Mouse (Mus musculus): ENCODE measurements around the gene Myct1. TPM values are rescaled to one million over a fixed set of nuclear protein-coding genes. Genes with fewer than 3 reads are reported as not detected.

Gene Myct1
- polyA plus RNA-seq (2011; ENCODE audit: insufficient read depth, insufficient read length, low replicate concordance, missing spikeins), result 3.6 and 5.8 TPM in 2 replicates

GRCm38 (mm10) chr10:5593464-5593863 lies at the start of gene Myct1:
TSS of gene Myct1 (plus strand) at chr10:5593775.
- 5% methylated on average over 5 of the region's 5 CpGs for whole genome bisulfite sequencing
- no peak within 1 kb of the TSS for H3K4me3 ChIP-seq (replicated peaks; ENCODE audit: control insufficient read depth, low read depth, low read length)
- H3K4me1 ChIP-seq (ENCODE audit: control insufficient read depth, insufficient read depth, low read length), result no peaks in the 10 kb centered on the region
- no peak within 1 kb of the TSS for H3K27ac ChIP-seq (ENCODE audit: control insufficient read depth, insufficient read depth, low read depth, low read length, poor library complexity)
- TF ChIP-seq POLR2A (IDR thresholded peaks at IDR 0.05; ENCODE audit: borderline replicate concordance, control insufficient read depth, low read depth, low read length) (no peak), CTCF (IDR thresholded peaks at IDR 0.05; ENCODE audit: control insufficient read depth, insufficient read depth, low read length) (no peak)

- H3K4me1 ChIP-seq (ENCODE audit: control insufficient read depth, insufficient read depth, low read length), result no peaks in the 10 kb centered on the region; the same call in 1 of the 2 replicates
- no peak overlapping the region for H3K4me3 ChIP-seq (replicated peaks; ENCODE audit: control insufficient read depth, low read depth, low read length)
- WGBS, result 35% methylated on average over 5 of the region's 5 CpGs
- no peak overlapping the region for H3K27ac ChIP-seq (ENCODE audit: control insufficient read depth, insufficient read depth, low read depth, low read length, poor library complexity)
- TF ChIP-seq CTCF (IDR thresholded peaks at IDR 0.05; ENCODE audit: control insufficient read depth, insufficient read depth, low read length), result no peak
- TF ChIP-seq POLR2A (IDR thresholded peaks at IDR 0.05; ENCODE audit: borderline replicate concordance, control insufficient read depth, low read depth, low read length), result no peak
These were observed 47.1 kb upstream of the Myct1 start for GRCm38 (mm10) chr10:5546428-5546827.

- Histone ChIP-seq H3K4me1 (ENCODE audit: control insufficient read depth, insufficient read depth, low read length) (no peaks in the 10 kb centered on the region; the same call in 1 of the 2 replicates), H3K27ac (ENCODE audit: control insufficient read depth, insufficient read depth, low read depth, low read length, poor library complexity) (peak overlapping the region; percentile 53; the same call in 1 of the 2 replicates), H3K4me3 (replicated peaks; ENCODE audit: control insufficient read depth, low read depth, low read length) (peak overlapping the region; percentile 26)
- 75% methylated on average over 9 of the region's 9 CpGs for WGBS
- TF ChIP-seq POLR2A (IDR thresholded peaks at IDR 0.05; ENCODE audit: borderline replicate concordance, control insufficient read depth, low read depth, low read length), result no peak
- no peak for TF ChIP-seq CTCF (IDR thresholded peaks at IDR 0.05; ENCODE audit: control insufficient read depth, insufficient read depth, low read length)
These were observed 45.8 kb upstream of the Myct1 start for GRCm38 (mm10) chr10:5547769-5548168.

GRCm38 (mm10) chr10:5548651-5549050 lies 44.9 kb upstream of the Myct1 start:
- H3K4me1 ChIP-seq (ENCODE audit: control insufficient read depth, insufficient read depth, low read length), result no peaks in the 10 kb centered on the region; the same call in 1 of the 2 replicates
- no peak for TF ChIP-seq CTCF (IDR thresholded peaks at IDR 0.05; ENCODE audit: control insufficient read depth, insufficient read depth, low read length)
- TF ChIP-seq POLR2A (IDR thresholded peaks at IDR 0.05; ENCODE audit: borderline replicate concordance, control insufficient read depth, low read depth, low read length), result no peak
- 45% methylated on average over 2 of the region's 2 CpGs for WGBS
- H3K4me3 ChIP-seq (replicated peaks; ENCODE audit: control insufficient read depth, low read depth, low read length), result peak overlapping the region; percentile 38
- peak overlapping the region; percentile 41; the same call in 1 of the 2 replicates for H3K27ac ChIP-seq (ENCODE audit: control insufficient read depth, insufficient read depth, low read depth, low read length, poor library complexity)

DNA sequence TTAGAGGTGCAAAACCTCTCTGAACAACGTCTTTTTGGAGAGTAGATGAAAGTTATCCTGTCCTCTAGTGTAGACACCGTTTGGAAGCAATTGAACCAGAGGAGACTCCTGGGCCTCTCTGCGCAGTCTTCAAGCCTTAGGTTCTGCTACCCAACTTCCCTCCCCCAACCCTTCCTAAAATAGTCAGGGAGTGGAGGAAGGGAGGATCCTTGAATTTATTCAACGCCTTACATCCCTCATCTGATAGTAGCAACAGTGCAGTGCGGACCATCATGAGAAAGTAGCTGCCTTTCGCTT lies 43.8 kb upstream of the Myct1 start:
- WGBS, result 22% methylated on average over 6 of the region's 6 CpGs
- TF ChIP-seq POLR2A (IDR thresholded peaks at IDR 0.05; ENCODE audit: borderline replicate concordance, control insufficient read depth, low read depth, low read length) (no peak), CTCF (IDR thresholded peaks at IDR 0.05; ENCODE audit: control insufficient read depth, insufficient read depth, low read length) (no peak)
- Histone ChIP-seq H3K4me3 (replicated peaks; ENCODE audit: control insufficient read depth, low read depth, low read length) (peak overlapping the region; percentile 99), H3K4me1 (ENCODE audit: control insufficient read depth, insufficient read depth, low read length) (no peaks in the 10 kb centered on the region; the same call in 1 of the 2 replicates), H3K27ac (ENCODE audit: control insufficient read depth, insufficient read depth, low read depth, low read length, poor library complexity) (peak overlapping the region; percentile 97)

- Histone ChIP-seq H3K27ac (ENCODE audit: control insufficient read depth, insufficient read depth, low read depth, low read length, poor library complexity) (peak overlapping the region; percentile 97), H3K4me3 (replicated peaks; ENCODE audit: control insufficient read depth, low read depth, low read length) (peak overlapping the region; percentile 99), H3K4me1 (ENCODE audit: control insufficient read depth, insufficient read depth, low read length) (no peaks in the 10 kb centered on the region; the same call in 1 of the 2 replicates)
- TF ChIP-seq POLR2A (IDR thresholded peaks at IDR 0.05; ENCODE audit: borderline replicate concordance, control insufficient read depth, low read depth, low read length) (peak; percentile 39; the same call in 1 of the 2 replicates), CTCF (IDR thresholded peaks at IDR 0.05; ENCODE audit: control insufficient read depth, insufficient read depth, low read length) (no peak; the same call in 1 of the 2 replicates)
- WGBS, result 2% methylated on average over 44 of the region's 44 CpGs
These were observed 43.2 kb upstream of the Myct1 start for GRCm38 (mm10) chr10:5550168-5551021.

DNA sequence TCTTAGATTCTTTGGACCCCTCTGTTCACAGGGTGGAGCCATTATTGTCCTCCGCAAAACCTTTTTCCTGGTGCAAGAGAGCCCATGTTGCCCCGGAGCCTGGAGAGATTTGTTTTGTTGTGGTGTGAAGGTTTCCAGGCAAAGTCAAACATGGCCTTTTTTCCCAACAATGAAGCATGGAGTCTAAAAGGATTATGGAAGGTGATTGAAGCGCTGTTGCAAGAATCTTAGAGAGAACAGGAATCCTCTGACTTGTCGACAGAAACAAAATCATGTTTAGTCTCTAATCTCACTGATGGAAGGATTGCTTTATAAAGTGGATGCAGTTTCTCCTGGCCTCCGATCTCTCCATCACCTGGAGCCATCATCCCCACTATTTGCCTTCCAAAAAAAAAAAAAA lies 42.2 kb upstream of the Myct1 start, which contains the start of gene Syne1:
Syne1 (minus strand) TSS at position 101 of the 400 bp plus-strand sequence.
- 82% methylated on average over 5 of the region's 5 CpGs for WGBS
- Histone ChIP-seq H3K4me1 (ENCODE audit: control insufficient read depth, insufficient read depth, low read length) (no peaks in the 10 kb centered on the region; the same call in 1 of the 2 replicates), H3K4me3 (replicated peaks; ENCODE audit: control insufficient read depth, low read depth, low read length) (peak within 1 kb of the TSS; percentile 99), H3K27ac (ENCODE audit: control insufficient read depth, insufficient read depth, low read depth, low read length, poor library complexity) (peak within 1 kb of the TSS; percentile 97)
- TF ChIP-seq CTCF (IDR thresholded peaks at IDR 0.05; ENCODE audit: control insufficient read depth, insufficient read depth, low read length) (no peak), POLR2A (IDR thresholded peaks at IDR 0.05; ENCODE audit: borderline replicate concordance, control insufficient read depth, low read depth, low read length) (no peak)

- Histone ChIP-seq H3K27ac (ENCODE audit: control insufficient read depth, insufficient read depth, low read depth, low read length, poor library complexity) (no peak overlapping the region), H3K4me3 (replicated peaks; ENCODE audit: control insufficient read depth, low read depth, low read length) (no peak overlapping the region), H3K4me1 (ENCODE audit: control insufficient read depth, insufficient read depth, low read length) (no peaks in the 10 kb centered on the region)
- 23% methylated on average over 5 of the region's 5 CpGs for WGBS
- TF ChIP-seq POLR2A (IDR thresholded peaks at IDR 0.05; ENCODE audit: borderline replicate concordance, control insufficient read depth, low read depth, low read length), result no peak
- peak; percentile 77 for TF ChIP-seq CTCF (IDR thresholded peaks at IDR 0.05; ENCODE audit: control insufficient read depth, insufficient read depth, low read length)
These were observed 38.6 kb upstream of the Myct1 start for GRCm38 (mm10) chr10:5554941-5555340.
